Mouse (Mus musculus): Measurements from ENCODE around the gene Hist1h2an. TPM values are rescaled to one million over a fixed set of nuclear protein-coding genes. Genes with fewer than 3 reads are reported as not detected.
A peak's percentile ranks its signal among the peaks of the same experiment; 100 is the strongest.
"Not testable (repeated sequence)": the region's sequence is repeated elsewhere in the genome, so short reads cannot be mapped to it uniquely, and the experiment has no call there.

The Hist1h2an gene
- polyA plus RNA-seq, 1 experiment from 2014 or later = 7.4 TPM

GRCm38 (mm10) chr13:21750159-21751017, 36.6 kb downstream of the Hist1h2an start, which contains the start of gene Hist1h4k:
Hist1h4k (minus strand) TSS chr13:21750505.
- ATAC-seq (replicated peaks; ENCODE audit: low FRiP score) = peak; percentile 87
- H3K9me3 ChIP-seq (replicated peaks); H3K36me3 ChIP-seq; H3K27me3 ChIP-seq: not testable (repeated sequence)
- Histone ChIP-seq H3K4me3 (replicated peaks) (peak within 1 kb of the TSS; percentile 54), H3K4me1 (peaks cover 27% of the 10 kb centered on the region), H3K9ac (peak within 1 kb of the TSS; percentile 55), H3K4me2 (peak within 1 kb of the TSS; percentile 61), H3K27ac (peak within 1 kb of the TSS; percentile 98)
- WGBS = under 1% methylated on average over 46 of the region's 56 CpGs

GRCm38 (mm10) chr13:21749387-21750158, 37.4 kb downstream of the Hist1h2an start:
- peak overlapping the region; percentile 54 for H3K4me3 ChIP-seq (replicated peaks)
- WGBS = 3% methylated on average over 5 of the region's 5 CpGs
- peak overlapping the region; percentile 61 for H3K4me2 ChIP-seq
- H3K9me3 ChIP-seq (replicated peaks) = no peaks in the 10 kb centered on the region
- H3K27ac ChIP-seq = peak overlapping the region; percentile 98
- no peak for ATAC-seq (replicated peaks; ENCODE audit: low FRiP score)
- peak overlapping the region; percentile 55 for H3K9ac ChIP-seq
- peaks cover 27% of the 10 kb centered on the region for H3K4me1 ChIP-seq
- H3K27me3 ChIP-seq = no peaks in the 10 kb centered on the region
- H3K36me3 ChIP-seq = no peaks in the 10 kb centered on the region

GRCm38 (mm10) chr13:21745006-21745405, 42.0 kb downstream of the Hist1h2an start:
- no peak for ATAC-seq (replicated peaks; ENCODE audit: low FRiP score)
- H3K4me2 ChIP-seq = no peak overlapping the region
- no peaks in the 10 kb centered on the region for H3K9me3 ChIP-seq (replicated peaks)
- no peak overlapping the region for H3K4me3 ChIP-seq (replicated peaks)
- H3K4me1 ChIP-seq = peaks cover 16% of the 10 kb centered on the region
- H3K27me3 ChIP-seq = no peaks in the 10 kb centered on the region
- no peak overlapping the region for H3K9ac ChIP-seq
- H3K27ac ChIP-seq = no peak overlapping the region
- 62% methylated on average over 1 of the region's 1 CpGs for WGBS
- no peaks in the 10 kb centered on the region for H3K36me3 ChIP-seq

Small RNAs within 50 kb of the gene (microRNA-seq; reads per million reads assigned to microRNA genes)
- gene Gm19658 = not detected
- not detected for gene Gm44346
- not detected for gene Gm44454
- gene Gm44466 = not detected

Other genes starting within 250 kb of the Hist1h2an start
- 0.13 and 0.21 TPM in 2 replicates for gene Olfr1366, start 244.4 kb downstream of the Hist1h2an start, polyA plus RNA-seq (2015; fragmentation: Nextera tagmentation; extraction: Ambion mirVana)
- gene Olfr1535, start 227.3 kb downstream of the Hist1h2an start, polyA plus RNA-seq (2015; fragmentation: Nextera tagmentation; extraction: Ambion mirVana) = not detected in 2 replicates
- not detected in 2 replicates for gene Olfr1364, start 205.5 kb downstream of the Hist1h2an start, polyA plus RNA-seq (2015; fragmentation: Nextera tagmentation; extraction: Ambion mirVana)
- not detected in 2 replicates for gene Olfr1362, start 173.2 kb downstream of the Hist1h2an start, polyA plus RNA-seq (2015; fragmentation: Nextera tagmentation; extraction: Ambion mirVana)
- not detected in 2 replicates for gene Olfr11, start 144.7 kb downstream of the Hist1h2an start, polyA plus RNA-seq (2015; fragmentation: Nextera tagmentation; extraction: Ambion mirVana)
- not detected in 2 replicates for gene Olfr1361, start 123.8 kb downstream of the Hist1h2an start, polyA plus RNA-seq (2015; fragmentation: Nextera tagmentation; extraction: Ambion mirVana)
- gene Olfr1360, start 109.8 kb downstream of the Hist1h2an start, polyA plus RNA-seq (2015; fragmentation: Nextera tagmentation; extraction: Ambion mirVana) = not detected in 2 replicates
- not detected in 2 replicates for gene Olfr1359, start 89.1 kb downstream of the Hist1h2an start, polyA plus RNA-seq (2015; fragmentation: Nextera tagmentation; extraction: Ambion mirVana)
- gene Hist1h2bl, start 71.1 kb downstream of the Hist1h2an start, polyA plus RNA-seq (2015; fragmentation: Nextera tagmentation; extraction: Ambion mirVana) = 1.6 and 4.5 TPM in 2 replicates
- 29.5 and 35.5 TPM in 2 replicates for gene Hist1h2ai, start 70.8 kb downstream of the Hist1h2an start, polyA plus RNA-seq (2015; fragmentation: Nextera tagmentation; extraction: Ambion mirVana)
- gene Hist1h3h, start 69.6 kb downstream of the Hist1h2an start, polyA plus RNA-seq (2015; fragmentation: Nextera tagmentation; extraction: Ambion mirVana) = 14.2 and 15.6 TPM in 2 replicates
- gene Hist1h2bm, start 65.2 kb downstream of the Hist1h2an start, polyA plus RNA-seq (2015; fragmentation: Nextera tagmentation; extraction: Ambion mirVana) = 4.6 and 5.2 TPM in 2 replicates
- gene Hist1h4j, start 52.2 kb downstream of the Hist1h2an start, polyA plus RNA-seq (2015; fragmentation: Nextera tagmentation; extraction: Ambion mirVana) = 0.91 and 1.9 TPM in 2 replicates
- gene Hist1h4k, start 36.7 kb downstream of the Hist1h2an start, polyA plus RNA-seq (2015; fragmentation: Nextera tagmentation; extraction: Ambion mirVana) = 2.5 and 5.4 TPM in 2 replicates
- 32.0 and 32.6 TPM in 2 replicates for gene Hist1h2ak, start 33.4 kb downstream of the Hist1h2an start, polyA plus RNA-seq (2015; fragmentation: Nextera tagmentation; extraction: Ambion mirVana)
- 2.2 and 6.0 TPM in 2 replicates for gene Hist1h2bn, start 33.1 kb downstream of the Hist1h2an start, polyA plus RNA-seq (2015; fragmentation: Nextera tagmentation; extraction: Ambion mirVana)
- 24.0 and 28.9 TPM in 2 replicates for gene Hist1h1b, start 6.6 kb downstream of the Hist1h2an start, polyA plus RNA-seq (2015; fragmentation: Nextera tagmentation; extraction: Ambion mirVana)
- gene Hist1h3i, start 3.8 kb downstream of the Hist1h2an start, polyA plus RNA-seq (2015; fragmentation: Nextera tagmentation; extraction: Ambion mirVana) = 134 and 151 TPM in 2 replicates
- gene Hist1h2bp, start 243 bp upstream of the Hist1h2an start, polyA plus RNA-seq (2015; fragmentation: Nextera tagmentation; extraction: Ambion mirVana) = 1.8 and 3.8 TPM in 2 replicates
- 19.6 and 28.7 TPM in 2 replicates for gene Hist1h2bq, start 23.0 kb upstream of the Hist1h2an start, polyA plus RNA-seq (2015; fragmentation: Nextera tagmentation; extraction: Ambion mirVana)
- 1.8 and 5.5 TPM in 2 replicates for gene Hist1h2ao, start 23.2 kb upstream of the Hist1h2an start, polyA plus RNA-seq (2015; fragmentation: Nextera tagmentation; extraction: Ambion mirVana)
- not detected in 2 replicates for gene Hist1h4m, start 24.5 kb upstream of the Hist1h2an start, polyA plus RNA-seq (2015; fragmentation: Nextera tagmentation; extraction: Ambion mirVana)
- 17.2 and 18.2 TPM in 2 replicates for gene Hist1h4n, start 45.0 kb upstream of the Hist1h2an start, polyA plus RNA-seq (2015; fragmentation: Nextera tagmentation; extraction: Ambion mirVana)
- 3,941 and 3,959 TPM in 2 replicates for gene Hist1h2ap, start 46.3 kb upstream of the Hist1h2an start, polyA plus RNA-seq (2015; fragmentation: Nextera tagmentation; extraction: Ambion mirVana)
- gene Hist1h2br, start 46.5 kb upstream of the Hist1h2an start, polyA plus RNA-seq (2015; fragmentation: Nextera tagmentation; extraction: Ambion mirVana) = 19.7 and 28.8 TPM in 2 replicates
- 12.1 and 12.5 TPM in 2 replicates for gene Zfp184, start 157.9 kb upstream of the Hist1h2an start, polyA plus RNA-seq (2015; fragmentation: Nextera tagmentation; extraction: Ambion mirVana)
- 0.08 and 0.17 TPM in 2 replicates for gene Pom121l2, start 194.0 kb upstream of the Hist1h2an start, polyA plus RNA-seq (2015; fragmentation: Nextera tagmentation; extraction: Ambion mirVana)
- gene Prss16, start 222.5 kb upstream of the Hist1h2an start, polyA plus RNA-seq (2015; fragmentation: Nextera tagmentation; extraction: Ambion mirVana) = 0.14 and 0.35 TPM in 2 replicates
- gene Hist1h2ah, start 248.3 kb upstream of the Hist1h2an start, polyA plus RNA-seq (2015; fragmentation: Nextera tagmentation; extraction: Ambion mirVana) = 9.8 and 11.2 TPM in 2 replicates
- gene Hist1h2bk, start 248.7 kb upstream of the Hist1h2an start, polyA plus RNA-seq (2015; fragmentation: Nextera tagmentation; extraction: Ambion mirVana) = 8.8 and 12.6 TPM in 2 replicates

All from kidney, embryonic 15.5 days (tissue).